Mouse (Mus musculus): ENCODE measurements at regions not wholly inside any gene's neighbourhood (a gene's known extent, or its start where the extent isn't known, plus 50 kb on each side); places are given as distances from the start of the nearest gene placed in this dataset.

GRCm38 (mm10) chr9:84178705-84179104 is 253.8 kb downstream of the Bckdhb start:
- TF ChIP-seq EP300 (IDR thresholded peaks at IDR 0.05; ENCODE audit: low read depth) (no peak), CTCF (IDR thresholded peaks at IDR 0.05; ENCODE audit: low read depth) (no peak)

Measured in heart, postnatal 0 days (tissue).